ENCODE assay signal across 14 mouse cellular contexts in the genomic region with DNA sequence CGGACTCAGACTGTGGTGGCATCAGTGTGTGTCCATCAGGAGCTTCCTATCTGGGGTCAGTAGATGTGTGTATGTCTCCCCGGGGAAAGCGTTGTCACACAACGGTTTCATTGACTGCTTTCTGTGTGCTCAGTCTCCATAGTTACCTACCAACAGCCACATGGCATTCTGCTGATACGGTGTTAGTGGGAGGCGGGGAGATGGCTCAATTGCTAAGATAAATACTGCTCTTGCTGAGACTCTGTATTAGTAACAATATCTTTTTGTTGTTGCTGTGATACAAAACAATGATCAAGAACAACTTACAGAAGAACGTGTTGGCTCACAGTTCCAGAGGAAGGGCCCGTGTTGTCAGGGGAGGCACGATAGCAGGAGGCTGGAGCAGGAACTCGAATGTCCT. TPM values are rescaled to one million over a fixed set of nuclear protein-coding genes. Genes with fewer than 3 reads are reported as not detected.
A peak's percentile ranks its signal among the peaks of the same experiment; 100 is the strongest.
DNase-seq lines count a peak whose midpoint lies in the region; ATAC-seq and TF ChIP-seq lines count a peak whose summit lies in the region.
"Had no signal": no experiment of that assay in that cellular context is flagged by ENCODE, and none has a peak within 500 bp of the region (broad histone marks: within the 10 kb centered on the region; RNA-seq: fewer than 3 reads in every experiment).

No protein-coding gene starts in this region.

- DNase-seq in heart, postnatal 0 days (ENCODE audit: low spot score): no peak
- DNase-seq in midbrain, embryonic 11.5 days (ENCODE audit: low spot score, missing footprints): no peak
- peak; percentile 28 for DNase-seq in embryo, embryonic 11 days
- peak; percentile 4 for DNase-seq in splenic B cell, adult 2 months (ENCODE audit: low read depth, low spot score)
- no peak for DNase-seq in forebrain, embryonic 11.5 days (ENCODE audit: low spot score)
- DNase-seq in gastrocnemius, postnatal 14 days: no peak
- DNase-seq: adrenal gland, adult 8-10 months; kidney, postnatal 36 days; lung, embryonic 14.5 days; thymus, postnatal 4 days had no signal

- H3K9me3 ChIP-seq in heart, postnatal 0 days (replicated peaks; ENCODE audit: control insufficient read depth, low read length): no peaks in the 10 kb centered on the region
- H3K9me3 ChIP-seq in heart, embryonic 11.5 days (replicated peaks; ENCODE audit: control insufficient read depth, low read length): no peaks in the 10 kb centered on the region
- H3K9me3 ChIP-seq in midbrain, embryonic 11.5 days (ENCODE audit: control insufficient read depth, low read length): no peaks in the 10 kb centered on the region
- H3K9me3 ChIP-seq in midbrain, embryonic 15.5 days: no peaks in the 10 kb centered on the region
- H3K9me3 ChIP-seq in forebrain, embryonic 11.5 days (ENCODE audit: control insufficient read depth, low read length): no peaks in the 10 kb centered on the region

- no peaks in the 10 kb centered on the region for H3K36me3 ChIP-seq in heart, postnatal 0 days (replicated peaks; ENCODE audit: control insufficient read depth, insufficient read depth, low read length)
- no peaks in the 10 kb centered on the region for H3K36me3 ChIP-seq in heart, embryonic 11.5 days (ENCODE audit: control insufficient read depth, insufficient read depth, low read length)
- H3K36me3 ChIP-seq in midbrain, embryonic 11.5 days (ENCODE audit: control insufficient read depth, insufficient read depth, low read length): no peaks in the 10 kb centered on the region
- H3K36me3 ChIP-seq in midbrain, embryonic 15.5 days (replicated peaks): no peaks in the 10 kb centered on the region
- H3K36me3 ChIP-seq in splenic B cell, adult 2 months (ENCODE audit: control insufficient read depth, insufficient read depth, low read length, poor library complexity, severe bottlenecking): no peaks in the 10 kb centered on the region
- no peaks in the 10 kb centered on the region for H3K36me3 ChIP-seq in forebrain, embryonic 11.5 days (ENCODE audit: control insufficient read depth, insufficient read depth, low read length)

- no peak overlapping the region for H3K4me2 ChIP-seq in heart, postnatal 0 days (ENCODE audit: low read depth, low read length)
- no peak overlapping the region for H3K4me2 ChIP-seq in heart, embryonic 11.5 days
- no peak overlapping the region for H3K4me2 ChIP-seq in midbrain, embryonic 11.5 days
- H3K4me2 ChIP-seq in midbrain, embryonic 15.5 days: no peak overlapping the region
- no peak overlapping the region for H3K4me2 ChIP-seq in forebrain, embryonic 11.5 days (ENCODE audit: low read depth, low read length, severe bottlenecking)

- no peak for ATAC-seq in heart, postnatal 0 days (ENCODE audit: insufficient read depth, low read depth)
- ATAC-seq in heart, embryonic 11.5 days (replicated peaks; ENCODE audit: insufficient number of reproducible peaks, low FRiP score, low TSS enrichment): no peak
- peak; percentile 22 for ATAC-seq in midbrain, embryonic 11.5 days (ENCODE audit: low FRiP score)
- no peak for ATAC-seq in midbrain, embryonic 15.5 days (replicated peaks)
- ATAC-seq in forebrain, embryonic 11.5 days (replicated peaks; ENCODE audit: low FRiP score): no peak
- ATAC-seq: CD4-positive, CD25-positive, alpha-beta regulatory T cell, adult 4 months; forebrain, embryonic 14.5 days had no signal

- H3K9ac ChIP-seq in heart, postnatal 0 days (replicated peaks; ENCODE audit: low read depth, low read length): no peak overlapping the region
- H3K9ac ChIP-seq in heart, embryonic 11.5 days (ENCODE audit: low read depth, low read length): no peak overlapping the region
- H3K9ac ChIP-seq in midbrain, embryonic 11.5 days (ENCODE audit: low read length): no peak overlapping the region
- no peak overlapping the region for H3K9ac ChIP-seq in midbrain, embryonic 15.5 days
- no peak overlapping the region for H3K9ac ChIP-seq in forebrain, embryonic 11.5 days (ENCODE audit: low read length)
- H3K9ac ChIP-seq: lung, embryonic 14.5 days had no signal

- intact Hi-C loops in gastrocnemius, postnatal 14 days (cut with DNase I; ENCODE audit: low total_unique reads): no loop called here

- no peak for TF ChIP-seq CTCF in heart, postnatal 0 days (IDR thresholded peaks at IDR 0.05; ENCODE audit: low read depth)

- 0 out of 2 replicates have a peak overlapping the region, but pooled peaks have one; percentile 9 for H3K27ac ChIP-seq in heart, postnatal 0 days (ENCODE audit: low read depth)
- H3K27ac ChIP-seq in heart, embryonic 11.5 days (ENCODE audit: low read depth, low read length): no peak overlapping the region
- no peak overlapping the region for H3K27ac ChIP-seq in midbrain, embryonic 11.5 days (ENCODE audit: low read depth, low read length)
- H3K27ac ChIP-seq in midbrain, embryonic 15.5 days: no peak overlapping the region
- H3K27ac ChIP-seq in forebrain, embryonic 11.5 days (ENCODE audit: low read depth, low read length): no peak overlapping the region

- H3K4me3 ChIP-seq in heart, postnatal 0 days (ENCODE audit: low read depth, low read length): no peak overlapping the region
- H3K4me3 ChIP-seq in heart, embryonic 11.5 days (ENCODE audit: low read depth, low read length): no peak overlapping the region
- H3K4me3 ChIP-seq in midbrain, embryonic 11.5 days (ENCODE audit: low read depth, low read length): no peak overlapping the region
- no peak overlapping the region for H3K4me3 ChIP-seq in midbrain, embryonic 15.5 days
- no peak overlapping the region for H3K4me3 ChIP-seq in forebrain, embryonic 11.5 days (ENCODE audit: low read depth, low read length)

- peaks cover 21% of the 10 kb centered on the region for H3K4me1 ChIP-seq in heart, postnatal 0 days (ENCODE audit: control insufficient read depth, insufficient read depth)
- H3K4me1 ChIP-seq in heart, embryonic 11.5 days (ENCODE audit: control insufficient read depth, insufficient read depth, low read length): peaks cover 22% of the 10 kb centered on the region
- peaks cover 12% of the 10 kb centered on the region for H3K4me1 ChIP-seq in midbrain, embryonic 11.5 days (ENCODE audit: control insufficient read depth, insufficient read depth, low read length)
- peaks cover 13% of the 10 kb centered on the region for H3K4me1 ChIP-seq in midbrain, embryonic 15.5 days
- H3K4me1 ChIP-seq in forebrain, embryonic 11.5 days (replicated peaks; ENCODE audit: control insufficient read depth, insufficient read depth, low read length): peaks cover 5% of the 10 kb centered on the region

- WGBS in heart, postnatal 0 days: 44% methylated on average over 10 of the region's 10 CpGs
- WGBS in heart, embryonic 11.5 days (ENCODE audit: insufficient replicate concordance): 46% methylated on average over 10 of the region's 10 CpGs
- WGBS in midbrain, embryonic 11.5 days: 27% methylated on average over 10 of the region's 10 CpGs
- 19% methylated on average over 10 of the region's 10 CpGs for WGBS in midbrain, embryonic 15.5 days
- 68% methylated on average over 10 of the region's 10 CpGs for WGBS in forebrain, embryonic 11.5 days

- no peaks in the 10 kb centered on the region for H3K27me3 ChIP-seq in heart, postnatal 0 days (ENCODE audit: control insufficient read depth, insufficient read depth, low read length)
- no peaks in the 10 kb centered on the region for H3K27me3 ChIP-seq in heart, embryonic 11.5 days (ENCODE audit: control insufficient read depth, insufficient read depth, low read length)
- H3K27me3 ChIP-seq in midbrain, embryonic 11.5 days (ENCODE audit: control insufficient read depth, insufficient read depth, low read length): no peaks in the 10 kb centered on the region; the same call in 1 of the 2 replicates
- no peaks in the 10 kb centered on the region for H3K27me3 ChIP-seq in midbrain, embryonic 15.5 days (replicated peaks)
- H3K27me3 ChIP-seq in splenic B cell, adult 2 months (ENCODE audit: control insufficient read depth, insufficient read depth, low read length, poor library complexity, severe bottlenecking): no peaks in the 10 kb centered on the region
- no peaks in the 10 kb centered on the region for H3K27me3 ChIP-seq in forebrain, embryonic 11.5 days (ENCODE audit: control insufficient read depth, insufficient read depth, low read length)

- TF ChIP-seq EP300 in heart, postnatal 0 days (IDR thresholded peaks at IDR 0.05; ENCODE audit: low read depth): no peak

RNA-seq across cellular contexts. Expression of gene Srd5a3, which starts 1.6 kb away (rescaled TPM):
- total RNA-seq in heart, postnatal 0 days (2014; rRNA removed; ENCODE audit: low replicate concordance): 23.7 and 24.3 TPM in 2 replicates
- polyA plus RNA-seq in heart, postnatal 0 days (2015; fragmentation: Nextera tagmentation; extraction: Ambion mirVana): 25.5 and 26.9 TPM in 2 replicates
- polyA plus RNA-seq in heart, embryonic 11.5 days (2014; fragmentation: Nextera tagmentation; extraction: Ambion mirVana): 21.2 and 28.5 TPM in 2 replicates
- polyA plus RNA-seq in midbrain, embryonic 11.5 days (2014; fragmentation: Nextera tagmentation; extraction: Ambion mirVana): 14.2 and 14.7 TPM in 2 replicates
- 15.5 and 17.8 TPM in 2 replicates for polyA plus RNA-seq in midbrain, embryonic 15.5 days (2015; fragmentation: Nextera tagmentation; extraction: Ambion mirVana)
- 12.1 and 15.7 TPM in 2 replicates for polyA plus RNA-seq in forebrain, embryonic 11.5 days (2014; fragmentation: Nextera tagmentation; extraction: Ambion mirVana)
- total RNA-seq in gastrocnemius, postnatal 14 days (2021): 1 to 10 TPM; 5.3 to 7.7 TPM

RNA-seq across cellular contexts. Expression of gene Tmem165, which starts 45.2 kb away (rescaled TPM):
- total RNA-seq in heart, postnatal 0 days (2014; rRNA removed; ENCODE audit: low replicate concordance): 81.9 and 108 TPM in 2 replicates
- 46.4 and 48.9 TPM in 2 replicates for polyA plus RNA-seq in heart, postnatal 0 days (2015; fragmentation: Nextera tagmentation; extraction: Ambion mirVana)
- polyA plus RNA-seq in heart, embryonic 11.5 days (2014; fragmentation: Nextera tagmentation; extraction: Ambion mirVana): 87.6 and 88.4 TPM in 2 replicates
- polyA plus RNA-seq in midbrain, embryonic 11.5 days (2014; fragmentation: Nextera tagmentation; extraction: Ambion mirVana): 100 and 102 TPM in 2 replicates
- 42.2 and 43.0 TPM in 2 replicates for polyA plus RNA-seq in midbrain, embryonic 15.5 days (2015; fragmentation: Nextera tagmentation; extraction: Ambion mirVana)
- 95.3 and 101 TPM in 2 replicates for polyA plus RNA-seq in forebrain, embryonic 11.5 days (2014; fragmentation: Nextera tagmentation; extraction: Ambion mirVana)
- total RNA-seq in gastrocnemius, postnatal 14 days (2021): 10 to 100 TPM; 20.7 to 22.8 TPM

Comparison
In these comparisons a context has a peak if more than half of its experiments do, and no peak if none do; other contexts are left out.
1. DNase-seq: peak in embryo, embryonic 11 days (single experiment) and splenic B cell, adult 2 months (single experiment); none in heart, postnatal 0 days (single experiment), midbrain, embryonic 11.5 days (single experiment), forebrain, embryonic 11.5 days (single experiment) and gastrocnemius, postnatal 14 days (single experiment).